Mouse (Mus musculus): Measurements from ENCODE around the gene Htr5a. TPM values are rescaled to one million over a fixed set of nuclear protein-coding genes. Genes with fewer than 3 reads are reported as not detected.

Htr5a gene
- polyA plus RNA-seq (2016; fragmentation: Nextera tagmentation; extraction: Ambion mirVana) = not detected in 2 replicates

GRCm38 (mm10) chr5:27841701-27842295 is at the start of gene Htr5a:
Gene Htr5a (plus strand): TSS chr5:27842149.
- peaks cover 37% of the 10 kb centered on the region for H3K27me3 ChIP-seq (replicated peaks)
- H3K4me3 ChIP-seq = peak within 1 kb of the TSS; percentile 16; the same call in 1 of the 2 replicates
- H3K4me2 ChIP-seq = peak within 1 kb of the TSS; percentile 57
- no peaks in the 10 kb centered on the region for H3K36me3 ChIP-seq
- no peak within 1 kb of the TSS for H3K27ac ChIP-seq (ENCODE audit: poor library complexity, severe bottlenecking)
- H3K4me1 ChIP-seq (replicated peaks) = 0 out of 2 replicates have a peak, but pooled peaks cover 5% of the 10 kb centered on the region
- no peaks in the 10 kb centered on the region for H3K9me3 ChIP-seq (replicated peaks)
- WGBS = 7% methylated on average over 25 of the region's 25 CpGs
- peak; percentile 53; the same call in 1 of the 2 replicates for ATAC-seq (ENCODE audit: insufficient number of reproducible peaks, low FRiP score)
- no peak within 1 kb of the TSS for H3K9ac ChIP-seq

DNA sequence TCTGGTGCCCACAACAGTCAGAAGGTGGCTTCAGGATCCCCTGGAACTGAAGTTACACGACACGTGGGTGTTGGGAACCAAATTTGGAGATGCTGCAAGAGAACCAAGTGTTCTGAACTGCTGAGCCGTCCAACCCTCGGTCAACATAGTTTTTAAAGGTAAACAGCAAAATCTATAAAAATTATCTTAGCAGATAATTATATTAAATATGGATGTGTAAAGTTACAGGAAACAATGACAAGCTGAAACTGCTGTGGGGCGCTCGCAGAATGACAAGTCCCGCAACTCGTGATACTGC is 49.8 kb upstream of the Htr5a start:
- peak overlapping the region; percentile 83 for H3K9ac ChIP-seq
- 16% methylated on average over 8 of the region's 8 CpGs for WGBS
- peak overlapping the region; percentile 93 for H3K27ac ChIP-seq (ENCODE audit: poor library complexity, severe bottlenecking)
- H3K36me3 ChIP-seq = peaks cover 19% of the 10 kb centered on the region
- peaks cover 25% of the 10 kb centered on the region for H3K4me1 ChIP-seq (replicated peaks)
- peak overlapping the region; percentile 81 for H3K4me3 ChIP-seq
- no peaks in the 10 kb centered on the region for H3K27me3 ChIP-seq (replicated peaks)
- ATAC-seq (ENCODE audit: insufficient number of reproducible peaks, low FRiP score) = no peak
- H3K9me3 ChIP-seq (replicated peaks) = no peaks in the 10 kb centered on the region
- peak overlapping the region; percentile 76 for H3K4me2 ChIP-seq

GRCm38 (mm10) chr5:27792531-27793205 is 49.3 kb upstream of the Htr5a start:
- peak overlapping the region; percentile 76 for H3K4me2 ChIP-seq
- H3K9me3 ChIP-seq (replicated peaks) = no peaks in the 10 kb centered on the region
- no peaks in the 10 kb centered on the region for H3K27me3 ChIP-seq (replicated peaks)
- H3K4me1 ChIP-seq (replicated peaks) = peaks cover 25% of the 10 kb centered on the region
- peaks cover 15% of the 10 kb centered on the region for H3K36me3 ChIP-seq
- ATAC-seq (ENCODE audit: insufficient number of reproducible peaks, low FRiP score) = no peak
- WGBS = 52% methylated on average over 9 of the region's 9 CpGs
- H3K9ac ChIP-seq = no peak overlapping the region
- H3K4me3 ChIP-seq = peak overlapping the region; percentile 81
- no peak overlapping the region for H3K27ac ChIP-seq (ENCODE audit: poor library complexity, severe bottlenecking)

- no peak overlapping the region for H3K9ac ChIP-seq
- no peak overlapping the region for H3K4me3 ChIP-seq
- H3K27ac ChIP-seq (ENCODE audit: poor library complexity, severe bottlenecking) = no peak overlapping the region
- H3K9me3 ChIP-seq (replicated peaks) = no peaks in the 10 kb centered on the region
- H3K36me3 ChIP-seq = peaks cover 2% of the 10 kb centered on the region; the same call in 1 of the 2 replicates
- H3K4me2 ChIP-seq = no peak overlapping the region
- 14% methylated on average over 1 of the region's 1 CpGs for WGBS
- H3K4me1 ChIP-seq (replicated peaks) = peaks cover 22% of the 10 kb centered on the region
- no peaks in the 10 kb centered on the region for H3K27me3 ChIP-seq (replicated peaks)
- ATAC-seq (ENCODE audit: insufficient number of reproducible peaks, low FRiP score) = no peak
Measured at GRCm38 (mm10) chr5:27793923-27794322, 48.0 kb upstream of the Htr5a start.

DNA sequence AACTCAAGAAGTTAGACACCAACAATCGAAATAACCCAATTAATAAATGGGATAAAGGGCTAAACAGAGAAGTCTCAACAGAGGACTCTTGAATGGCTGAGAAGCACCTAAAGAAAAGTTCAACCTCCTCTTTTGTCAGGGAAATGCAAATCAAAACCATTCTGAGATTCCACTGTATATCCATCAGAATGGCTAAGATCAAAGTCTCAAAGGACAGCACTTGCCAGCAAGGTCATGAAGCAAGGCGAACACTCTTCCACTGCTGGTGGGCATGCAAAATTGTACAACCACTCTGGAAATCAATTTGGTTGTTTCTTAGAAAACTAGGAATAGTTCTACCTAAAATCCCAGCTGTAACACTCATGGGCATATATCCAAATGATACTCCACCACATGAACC is 27.7 kb upstream of the Htr5a start:
- 75% methylated on average over 2 of the region's 2 CpGs for WGBS
- H3K36me3 ChIP-seq = no peaks in the 10 kb centered on the region
- ATAC-seq (ENCODE audit: insufficient number of reproducible peaks, low FRiP score) = no peak

GRCm38 (mm10) chr5:27818840-27819672 is 22.9 kb upstream of the Htr5a start:
- H3K9me3 ChIP-seq (replicated peaks) = no peaks in the 10 kb centered on the region
- no peak overlapping the region for H3K9ac ChIP-seq
- no peaks in the 10 kb centered on the region for H3K4me1 ChIP-seq (replicated peaks)
- no peaks in the 10 kb centered on the region for H3K36me3 ChIP-seq
- no peaks in the 10 kb centered on the region for H3K27me3 ChIP-seq (replicated peaks)
- no peak overlapping the region for H3K4me3 ChIP-seq
- WGBS = 60% methylated on average over 3 of the region's 3 CpGs
- no peak for ATAC-seq (ENCODE audit: insufficient number of reproducible peaks, low FRiP score)
- H3K27ac ChIP-seq (ENCODE audit: poor library complexity, severe bottlenecking) = no peak overlapping the region
- H3K4me2 ChIP-seq = no peak overlapping the region

More for the DNA sequence above, 27.7 kb upstream of the Htr5a start:
- Histone ChIP-seq H3K27me3 (replicated peaks) (no peaks in the 10 kb centered on the region), H3K9ac (no peak overlapping the region), H3K4me1 (replicated peaks) (no peaks in the 10 kb centered on the region), H3K27ac (ENCODE audit: poor library complexity, severe bottlenecking) (no peak overlapping the region), H3K9me3 (replicated peaks) (no peaks in the 10 kb centered on the region), H3K4me2 (no peak overlapping the region), H3K4me3 (no peak overlapping the region)

DNA sequence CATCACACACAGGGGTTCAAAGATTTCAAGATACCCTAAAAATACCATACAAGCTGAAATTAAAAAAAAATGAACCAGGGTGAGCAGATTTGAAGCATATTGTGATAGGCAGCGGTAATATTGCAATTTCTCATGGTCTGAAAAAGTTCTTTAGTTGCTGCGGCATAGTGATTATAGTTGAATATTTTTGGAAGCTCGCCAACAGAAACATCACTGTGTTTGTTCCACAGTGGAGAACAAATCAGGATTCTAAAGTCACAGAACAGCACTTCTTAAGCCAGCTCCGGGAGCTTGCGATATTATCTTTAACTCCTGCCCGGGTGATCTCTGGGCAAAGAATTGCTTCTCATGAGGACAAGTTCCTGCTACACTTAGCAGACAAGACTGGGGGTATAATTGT is 20.8 kb upstream of the Htr5a start:
- WGBS = 61% methylated on average over 6 of the region's 6 CpGs
- H3K27me3 ChIP-seq (replicated peaks) = no peaks in the 10 kb centered on the region
- no peak for ATAC-seq (ENCODE audit: insufficient number of reproducible peaks, low FRiP score)

DNA sequence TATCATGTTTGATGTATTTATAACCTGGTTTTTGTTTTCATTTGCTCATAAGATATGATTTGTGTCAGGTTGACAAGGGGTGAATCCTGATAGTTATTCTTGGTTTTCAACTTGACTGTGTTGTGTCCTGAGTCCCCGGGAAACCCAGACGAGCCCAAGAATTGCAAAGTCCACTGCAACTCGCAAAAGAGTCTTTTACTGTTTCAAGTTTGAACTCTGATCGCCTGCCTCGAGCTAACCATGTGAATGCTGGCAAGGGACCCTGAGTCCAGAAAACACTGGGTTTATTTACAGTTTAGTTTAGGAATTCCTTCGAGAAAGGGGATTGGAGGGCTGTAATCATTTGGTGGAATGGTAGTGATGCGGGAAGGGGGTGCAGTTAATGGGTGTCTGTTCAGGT is 14.0 kb upstream of the Htr5a start:
- Histone ChIP-seq H3K9ac (no peak overlapping the region), H3K4me1 (replicated peaks) (no peaks in the 10 kb centered on the region), H3K36me3 (no peaks in the 10 kb centered on the region), H3K27ac (ENCODE audit: poor library complexity, severe bottlenecking) (no peak overlapping the region), H3K4me3 (no peak overlapping the region), H3K9me3 (replicated peaks) (no peaks in the 10 kb centered on the region), H3K27me3 (replicated peaks) (no peaks in the 10 kb centered on the region), H3K4me2 (no peak overlapping the region)
- no peak for ATAC-seq (ENCODE audit: insufficient number of reproducible peaks, low FRiP score)
- 75% methylated on average over 7 of the region's 7 CpGs for WGBS

More for the DNA sequence above, 20.8 kb upstream of the Htr5a start:
- no peak overlapping the region for H3K4me2 ChIP-seq
- H3K27ac ChIP-seq (ENCODE audit: poor library complexity, severe bottlenecking) = no peak overlapping the region
- no peaks in the 10 kb centered on the region for H3K4me1 ChIP-seq (replicated peaks)
- H3K9ac ChIP-seq = no peak overlapping the region
- no peaks in the 10 kb centered on the region for H3K9me3 ChIP-seq (replicated peaks)
- H3K4me3 ChIP-seq = no peak overlapping the region
- no peaks in the 10 kb centered on the region for H3K36me3 ChIP-seq

- Histone ChIP-seq H3K9me3 (replicated peaks) (0 out of 2 replicates have a peak, but pooled peaks cover 3% of the 10 kb centered on the region), H3K27me3 (replicated peaks) (no peaks in the 10 kb centered on the region), H3K4me2 (no peak overlapping the region), H3K4me1 (replicated peaks) (no peaks in the 10 kb centered on the region), H3K4me3 (no peak overlapping the region), H3K27ac (ENCODE audit: poor library complexity, severe bottlenecking) (no peak overlapping the region), H3K36me3 (no peaks in the 10 kb centered on the region), H3K9ac (no peak overlapping the region)
- ATAC-seq (ENCODE audit: insufficient number of reproducible peaks, low FRiP score) = no peak
- WGBS = 71% methylated on average over 2 of the region's 2 CpGs
Measured at GRCm38 (mm10) chr5:27835096-27835495, 6.9 kb upstream of the Htr5a start.

DNA sequence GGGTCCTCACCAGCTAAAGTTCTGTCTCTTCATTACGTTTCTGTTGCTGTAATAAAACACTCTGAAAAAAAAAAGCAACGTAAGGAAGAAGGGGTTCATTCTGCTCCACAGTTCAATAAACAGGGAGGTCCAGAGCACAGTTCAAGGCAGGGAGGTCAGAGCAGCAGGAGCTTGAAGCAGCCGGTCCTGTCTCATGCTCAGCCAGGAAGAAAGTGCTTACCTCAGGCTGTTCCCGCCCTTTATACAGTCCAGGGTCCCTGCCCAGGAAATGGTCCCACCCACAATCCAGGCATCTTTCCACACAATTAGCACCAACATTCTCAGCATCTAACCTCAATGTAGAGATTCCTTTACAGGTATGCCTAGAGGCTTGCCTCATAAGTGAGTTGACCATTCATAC is 3.9 kb upstream of the Htr5a start:
- Histone ChIP-seq H3K36me3 (no peaks in the 10 kb centered on the region), H3K27ac (ENCODE audit: poor library complexity, severe bottlenecking) (no peak overlapping the region), H3K9ac (no peak overlapping the region), H3K4me2 (no peak overlapping the region), H3K4me3 (no peak overlapping the region), H3K4me1 (replicated peaks) (0 out of 2 replicates have a peak, but pooled peaks cover 5% of the 10 kb centered on the region), H3K27me3 (replicated peaks) (peaks cover 25% of the 10 kb centered on the region), H3K9me3 (replicated peaks) (0 out of 2 replicates have a peak, but pooled peaks cover 3% of the 10 kb centered on the region)
- WGBS = 51% methylated on average over 4 of the region's 4 CpGs
- ATAC-seq (ENCODE audit: insufficient number of reproducible peaks, low FRiP score) = no peak

GRCm38 (mm10) chr5:27842671-27843320 is 847 bp downstream of the Htr5a start:
- 61% methylated on average over 28 of the region's 28 CpGs for whole genome bisulfite sequencing
- no peaks in the 10 kb centered on the region for H3K9me3 ChIP-seq (replicated peaks)
- H3K27me3 ChIP-seq (replicated peaks) = peaks cover 37% of the 10 kb centered on the region
- ATAC-seq (ENCODE audit: insufficient number of reproducible peaks, low FRiP score) = no peak
- no peak overlapping the region for H3K4me3 ChIP-seq
- 0 out of 2 replicates have a peak, but pooled peaks cover 5% of the 10 kb centered on the region for H3K4me1 ChIP-seq (replicated peaks)
- H3K36me3 ChIP-seq = no peaks in the 10 kb centered on the region
- no peak overlapping the region for H3K4me2 ChIP-seq
- H3K9ac ChIP-seq = no peak overlapping the region
- no peak overlapping the region for H3K27ac ChIP-seq (ENCODE audit: poor library complexity, severe bottlenecking)
